Mouse (Mus musculus) CD4-positive naive resting alpha-beta T cell, adult 57 days (primary cell): ENCODE data around the gene Pbp2. TPM values are rescaled to one million over a fixed set of nuclear protein-coding genes. Genes with fewer than 3 reads are reported as not detected.

Experiments used
- total RNA-seq: library from RNA; stranded (reverse); gene quantifications from one replicate; pipeline ENCODE4 v1.2.4, GENCODE M21; 2023

The Pbp2 gene
- total RNA-seq, result not detected

GRCm38 (mm10) chr6:135310305-135310704, at the start of gene Pbp2:
Pbp2 (minus strand) TSS chr6:135310405.

Other genes starting within 250 kb of the Pbp2 start
- gene Gprc5a, start 244.8 kb downstream of the Pbp2 start, total RNA-seq, result 0.35 TPM
- not detected for gene Gprc5d, start 192.1 kb downstream of the Pbp2 start, total RNA-seq
- 32.8 TPM for gene Fam234b, start 112.4 kb downstream of the Pbp2 start, total RNA-seq
- 23.9 TPM for gene Hebp1, start 112.4 kb downstream of the Pbp2 start, total RNA-seq
- not detected for gene Gsg1, start 56.1 kb downstream of the Pbp2 start, total RNA-seq
- 29.9 TPM for gene Emp1, start 52.1 kb upstream of the Pbp2 start, total RNA-seq